Mouse (Mus musculus): ENCODE measurements around the gene Tfap2a.

The Tfap2a gene

GRCm38 (mm10) chr13:40733542-40734151 is 4.5 kb downstream of the Tfap2a start:
- no peak for DNase-seq (ENCODE audit: low spot score)

- no peak for DNase-seq (ENCODE audit: low spot score)
Measured at GRCm38 (mm10) chr13:40732816-40733541, 5.2 kb downstream of the Tfap2a start.

- DNase-seq (ENCODE audit: low spot score) = no peak
Measured at GRCm38 (mm10) chr13:40732085-40732484, 6.1 kb downstream of the Tfap2a start.

- DNase-seq (ENCODE audit: low spot score) = no peak
Measured at GRCm38 (mm10) chr13:40731179-40731841, 6.9 kb downstream of the Tfap2a start.

GRCm38 (mm10) chr13:40730651-40731178 is 7.5 kb downstream of the Tfap2a start:
- no peak for DNase-seq (ENCODE audit: low spot score)

GRCm38 (mm10) chr13:40729592-40730431 is 8.4 kb downstream of the Tfap2a start:
- DNase-seq (ENCODE audit: low spot score) = no peak

- no peak for DNase-seq (ENCODE audit: low spot score)
Measured at GRCm38 (mm10) chr13:40729037-40729436, 9.1 kb downstream of the Tfap2a start.

GRCm38 (mm10) chr13:40728626-40728990 is 9.6 kb downstream of the Tfap2a start:
- DNase-seq (ENCODE audit: low spot score) = no peak

GRCm38 (mm10) chr13:40727731-40728625 is 10.2 kb downstream of the Tfap2a start:
- DNase-seq (ENCODE audit: low spot score) = no peak

GRCm38 (mm10) chr13:40725924-40726323 is 12.3 kb downstream of the Tfap2a start:
- DNase-seq (ENCODE audit: low spot score) = no peak

- DNase-seq (ENCODE audit: low spot score) = no peak
Measured at GRCm38 (mm10) chr13:40723598-40723920, 14.6 kb downstream of the Tfap2a start.

GRCm38 (mm10) chr13:40722741-40723597 is 15.2 kb downstream of the Tfap2a start:
- DNase-seq (ENCODE audit: low spot score) = no peak

GRCm38 (mm10) chr13:40719741-40720082 is 18.5 kb downstream of the Tfap2a start:
- no peak for DNase-seq (ENCODE audit: low spot score)

GRCm38 (mm10) chr13:40719066-40719740 is 19.0 kb downstream of the Tfap2a start:
- DNase-seq (ENCODE audit: low spot score) = no peak

GRCm38 (mm10) chr13:40716771-40717716 is 21.1 kb downstream of the Tfap2a start:
- DNase-seq (ENCODE audit: low spot score) = no peak

- DNase-seq (ENCODE audit: low spot score) = no peak
Measured at GRCm38 (mm10) chr13:40714531-40714930, 23.6 kb downstream of the Tfap2a start.

- DNase-seq (ENCODE audit: low spot score) = no peak
Measured at GRCm38 (mm10) chr13:40713681-40714080, 24.5 kb downstream of the Tfap2a start.

GRCm38 (mm10) chr13:40713241-40713640 is 24.9 kb downstream of the Tfap2a start:
- no peak for DNase-seq (ENCODE audit: low spot score)

- no peak for DNase-seq (ENCODE audit: low spot score)
Measured at GRCm38 (mm10) chr13:40712526-40712832, 25.7 kb downstream of the Tfap2a start.

Data from MN1 (cell line).